Mouse (Mus musculus): ENCODE results near the gene Lrrc8a. TPM values are rescaled to one million over a fixed set of nuclear protein-coding genes. Genes with fewer than 3 reads are reported as not detected.

The Lrrc8a gene
- polyA plus RNA-seq, 1 experiment: 56.5 TPM

GRCm38 (mm10) chr2:30283193-30283592, 45.7 kb downstream of the Lrrc8a start:
- no peak for TF ChIP-seq POLR2A (IDR thresholded peaks at IDR 0.05; ENCODE audit: borderline replicate concordance, extremely low read depth, low read depth, low read length)
- no peak for TF ChIP-seq CTCF (IDR thresholded peaks at IDR 0.05; ENCODE audit: insufficient read depth, low read length)
- Histone ChIP-seq H3K4me3 (replicated peaks; ENCODE audit: extremely low read depth, low read depth, low read length) (no peak overlapping the region), H3K4me1 (ENCODE audit: control insufficient read depth, insufficient read depth, low read length) (peaks cover 11% of the 10 kb centered on the region)
- WGBS: 74% methylated on average over 2 of the region's 2 CpGs
- DNase-seq: no peak

DNA sequence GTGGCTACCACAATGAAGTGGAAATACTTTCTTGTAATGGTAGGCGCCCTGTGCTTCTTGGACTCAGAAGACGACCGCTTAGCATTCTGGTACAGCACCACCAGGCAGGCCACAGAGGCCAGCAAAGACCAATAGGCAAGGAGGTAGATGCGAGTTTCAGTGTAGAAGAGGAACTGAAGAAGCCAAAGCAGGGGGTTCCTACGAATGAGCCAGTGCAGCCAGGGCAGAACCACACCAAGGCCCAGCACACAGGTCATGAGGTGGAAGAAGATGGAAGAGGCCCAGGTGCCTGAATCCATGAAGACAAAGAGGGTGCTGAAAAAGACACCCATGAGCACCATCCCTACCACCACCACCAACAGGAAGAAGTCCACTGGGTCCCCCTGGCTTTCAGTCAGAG, 47.5 kb downstream of the Lrrc8a start:
- no peak for DNase-seq
- Histone ChIP-seq H3K4me1 (ENCODE audit: control insufficient read depth, insufficient read depth, low read length) (peaks cover 11% of the 10 kb centered on the region), H3K4me3 (replicated peaks; ENCODE audit: extremely low read depth, low read depth, low read length) (peak overlapping the region; percentile 75)
- TF ChIP-seq POLR2A (IDR thresholded peaks at IDR 0.05; ENCODE audit: borderline replicate concordance, extremely low read depth, low read depth, low read length) (no peak), CTCF (IDR thresholded peaks at IDR 0.05; ENCODE audit: insufficient read depth, low read length) (no peak)
- WGBS: 88% methylated on average over 5 of the region's 5 CpGs

DNA sequence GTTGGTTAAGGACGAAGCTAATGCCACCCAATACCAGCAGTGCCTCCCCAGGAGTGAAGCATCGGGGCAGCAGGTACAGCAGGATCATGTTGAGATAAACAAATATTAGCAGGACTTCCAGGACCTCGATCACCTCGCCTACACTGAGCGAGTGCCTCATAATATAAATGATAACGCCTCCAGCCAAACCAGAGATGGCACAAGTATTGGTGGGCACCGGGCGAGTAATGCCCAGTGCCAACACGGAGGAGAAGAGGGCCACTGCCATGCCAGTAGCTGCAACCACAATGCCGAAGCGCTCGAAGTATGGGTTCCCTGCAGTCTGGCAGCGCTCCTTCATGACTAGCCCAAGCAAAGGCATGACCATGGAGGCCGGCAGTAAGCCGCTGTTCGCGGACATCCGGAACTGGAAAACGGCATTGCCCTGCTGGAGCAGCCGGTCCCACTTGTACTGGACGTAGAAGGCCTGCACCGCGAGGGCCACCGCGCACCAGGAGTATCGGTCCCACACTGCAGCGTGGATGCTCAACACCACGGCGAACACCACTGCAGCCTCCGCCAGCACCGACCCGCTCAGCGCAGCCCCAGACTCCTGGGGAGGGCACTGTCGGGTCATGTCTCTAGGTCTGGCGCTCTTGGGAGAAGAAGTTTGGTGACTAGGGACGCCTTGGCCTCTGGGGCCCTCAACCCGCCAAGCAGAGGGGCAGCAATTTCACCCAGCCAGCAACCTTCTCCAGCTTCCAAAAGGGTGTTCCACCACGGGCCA, 48.1 kb downstream of the Lrrc8a start:
- H3K4me3 ChIP-seq (replicated peaks; ENCODE audit: extremely low read depth, low read depth, low read length): peak overlapping the region; percentile 75
- TF ChIP-seq CTCF (IDR thresholded peaks at IDR 0.05; ENCODE audit: insufficient read depth, low read length) (no peak), POLR2A (IDR thresholded peaks at IDR 0.05; ENCODE audit: borderline replicate concordance, extremely low read depth, low read depth, low read length) (no peak)
- 9% methylated on average over 38 of the region's 38 CpGs for WGBS
- peak; percentile 22 for DNase-seq
- peaks cover 11% of the 10 kb centered on the region for H3K4me1 ChIP-seq (ENCODE audit: control insufficient read depth, insufficient read depth, low read length)

- Histone ChIP-seq H3K4me1 (ENCODE audit: control insufficient read depth, insufficient read depth, low read length) (peaks cover 11% of the 10 kb centered on the region), H3K4me3 (replicated peaks; ENCODE audit: extremely low read depth, low read depth, low read length) (peak within 1 kb of the TSS; percentile 75)
- TF ChIP-seq POLR2A (IDR thresholded peaks at IDR 0.05; ENCODE audit: borderline replicate concordance, extremely low read depth, low read depth, low read length) (peak; percentile 95), CTCF (IDR thresholded peaks at IDR 0.05; ENCODE audit: insufficient read depth, low read length) (no peak)
- WGBS: under 1% methylated on average over 68 of the region's 68 CpGs
- peak; percentile 97 for DNase-seq
These were observed 48.9 kb downstream of the Lrrc8a start, which contains the start of the genes Dolk and Nup188 for GRCm38 (mm10) chr2:30286192-30287026. Dolk (minus strand) TSS chr2:30286334. Nup188 (plus strand) TSS chr2:30286397.

GRCm38 (mm10) chr2:30287027-30287373, 49.5 kb downstream of the Lrrc8a start:
- TF ChIP-seq CTCF (IDR thresholded peaks at IDR 0.05; ENCODE audit: insufficient read depth, low read length) (no peak), POLR2A (IDR thresholded peaks at IDR 0.05; ENCODE audit: borderline replicate concordance, extremely low read depth, low read depth, low read length) (no peak)
- under 1% methylated on average over 10 of the region's 10 CpGs for WGBS
- H3K4me1 ChIP-seq (ENCODE audit: control insufficient read depth, insufficient read depth, low read length): peaks cover 11% of the 10 kb centered on the region
- no peak for DNase-seq
- H3K4me3 ChIP-seq (replicated peaks; ENCODE audit: extremely low read depth, low read depth, low read length): peak overlapping the region; percentile 75

DNA sequence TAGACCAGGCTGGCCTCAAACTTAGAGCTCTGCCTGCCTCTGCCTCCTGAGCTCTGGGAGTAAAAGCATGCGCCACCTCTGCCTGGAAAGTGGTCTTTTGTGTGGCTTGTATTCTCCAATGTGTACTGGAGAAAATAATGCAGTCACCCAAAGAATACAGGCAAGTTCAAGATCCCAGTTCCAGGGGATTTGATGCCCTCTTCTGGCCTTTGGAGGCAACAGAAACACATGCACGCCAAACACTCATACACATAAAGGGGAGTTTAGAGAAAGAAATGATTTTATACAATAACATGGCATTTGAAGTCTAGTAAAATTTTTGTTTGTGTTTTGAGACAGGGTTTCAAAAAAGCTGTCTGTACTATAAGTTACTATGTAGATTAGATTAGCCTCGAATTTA, 62.0 kb downstream of the Lrrc8a start:
- no peaks in the 10 kb centered on the region for H3K4me1 ChIP-seq (ENCODE audit: control insufficient read depth, insufficient read depth, low read length)
- WGBS: 74% methylated on average over 3 of the region's 3 CpGs
- no peak for DNase-seq

DNA sequence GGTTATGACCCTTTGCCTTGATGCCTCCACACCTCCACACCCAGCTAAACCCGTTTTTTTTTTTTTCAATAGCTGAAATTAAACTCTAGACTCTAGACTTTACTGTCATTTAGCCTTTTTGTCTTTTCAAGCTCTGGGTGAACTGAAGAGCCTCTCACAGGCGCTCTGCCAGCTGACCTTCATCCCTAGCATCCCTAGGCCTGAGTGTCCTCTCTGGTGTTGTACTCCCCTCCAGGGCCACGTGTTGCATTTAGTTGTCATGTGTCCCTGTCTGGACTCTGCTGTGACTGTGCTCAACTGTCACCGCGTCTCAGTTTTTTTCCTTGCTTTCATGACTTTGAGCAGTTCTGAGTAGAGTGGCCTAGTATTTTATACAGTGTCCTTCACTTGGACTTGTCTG, 62.5 kb downstream of the Lrrc8a start:
- Histone ChIP-seq H3K4me1 (ENCODE audit: control insufficient read depth, insufficient read depth, low read length) (no peaks in the 10 kb centered on the region), H3K4me3 (replicated peaks; ENCODE audit: extremely low read depth, low read depth, low read length) (no peak overlapping the region)
- no peak for TF ChIP-seq POLR2A (IDR thresholded peaks at IDR 0.05; ENCODE audit: borderline replicate concordance, extremely low read depth, low read depth, low read length)
- no peak for TF ChIP-seq CTCF (IDR thresholded peaks at IDR 0.05; ENCODE audit: insufficient read depth, low read length)
- DNase-seq: no peak
- WGBS: 85% methylated on average over 5 of the region's 5 CpGs

More for the DNA sequence above, 62.0 kb downstream of the Lrrc8a start:
- TF ChIP-seq CTCF (IDR thresholded peaks at IDR 0.05; ENCODE audit: insufficient read depth, low read length) (no peak), POLR2A (IDR thresholded peaks at IDR 0.05; ENCODE audit: borderline replicate concordance, extremely low read depth, low read depth, low read length) (no peak)
- H3K4me3 ChIP-seq (replicated peaks; ENCODE audit: extremely low read depth, low read depth, low read length): no peak overlapping the region

- no peak overlapping the region for H3K4me3 ChIP-seq (replicated peaks; ENCODE audit: extremely low read depth, low read depth, low read length)
- WGBS: 82% methylated on average over 7 of the region's 7 CpGs
- no peak for TF ChIP-seq POLR2A (IDR thresholded peaks at IDR 0.05; ENCODE audit: borderline replicate concordance, extremely low read depth, low read depth, low read length)
- TF ChIP-seq CTCF (IDR thresholded peaks at IDR 0.05; ENCODE audit: insufficient read depth, low read length): no peak
- H3K4me1 ChIP-seq (ENCODE audit: control insufficient read depth, insufficient read depth, low read length): no peaks in the 10 kb centered on the region
- DNase-seq: no peak
These were observed 68.6 kb downstream of the Lrrc8a start for GRCm38 (mm10) chr2:30306087-30306486.

DNA sequence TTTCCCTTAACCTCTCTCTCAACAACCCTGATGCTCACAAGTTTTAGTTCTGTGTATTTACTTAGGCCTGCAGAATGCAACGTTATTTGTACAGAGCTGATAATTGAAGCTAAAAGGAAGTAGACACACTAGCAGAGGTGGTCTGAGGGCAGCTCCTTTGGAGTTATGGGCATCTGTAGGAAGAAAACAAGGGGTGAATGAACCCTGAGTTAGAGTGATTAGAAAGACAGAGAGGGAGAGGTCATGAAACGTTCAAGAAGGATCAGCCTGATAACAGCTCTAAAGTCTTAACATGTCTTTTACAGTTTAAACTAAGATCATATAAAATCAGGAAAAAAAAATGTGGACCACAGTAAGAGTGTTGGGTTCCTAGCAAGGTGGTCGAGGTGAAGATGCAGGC, 71.8 kb downstream of the Lrrc8a start:
- Histone ChIP-seq H3K4me1 (ENCODE audit: control insufficient read depth, insufficient read depth, low read length) (no peaks in the 10 kb centered on the region), H3K4me3 (replicated peaks; ENCODE audit: extremely low read depth, low read depth, low read length) (no peak overlapping the region)
- no peak for TF ChIP-seq POLR2A (IDR thresholded peaks at IDR 0.05; ENCODE audit: borderline replicate concordance, extremely low read depth, low read depth, low read length)
- TF ChIP-seq CTCF (IDR thresholded peaks at IDR 0.05; ENCODE audit: insufficient read depth, low read length): no peak
- no peak for DNase-seq
- 80% methylated on average over 3 of the region's 3 CpGs for WGBS

Measured in lung, adult 2 months (tissue).